Mouse (Mus musculus): Measurements from ENCODE around the gene Usp32. TPM values are rescaled to one million over a fixed set of nuclear protein-coding genes. Genes with fewer than 3 reads are reported as not detected.

Gene Usp32
- polyA plus RNA-seq, 1 experiment from 2014 or later: 7.1 TPM

GRCm38 (mm10) chr11:85138776-85139474, 1.0 kb downstream of the Usp32 start:
- under 1% methylated on average over 17 of the region's 17 CpGs for WGBS
- H3K4me1 ChIP-seq (ENCODE audit: control insufficient read depth, insufficient read depth, low read length): 0 out of 2 replicates have a peak, but pooled peaks cover 3% of the 10 kb centered on the region
- H3K9ac ChIP-seq (ENCODE audit: low read depth, low read length): peak overlapping the region; percentile 69
- no peaks in the 10 kb centered on the region for H3K36me3 ChIP-seq (ENCODE audit: control insufficient read depth, insufficient read depth, low read length)
- ATAC-seq (ENCODE audit: low FRiP score, low TSS enrichment): no peak
- peak overlapping the region; percentile 56 for H3K4me2 ChIP-seq (replicated peaks; ENCODE audit: low read depth, low read length)
- peak overlapping the region; percentile 83 for H3K4me3 ChIP-seq (ENCODE audit: low read length)
- no peaks in the 10 kb centered on the region for H3K27me3 ChIP-seq (ENCODE audit: control insufficient read depth, insufficient read depth, low read length)
- peak overlapping the region; percentile 63; the same call in 1 of the 2 replicates for H3K27ac ChIP-seq (ENCODE audit: low read depth, low read length)
- no peaks in the 10 kb centered on the region for H3K9me3 ChIP-seq (ENCODE audit: control insufficient read depth, low read length)

GRCm38 (mm10) chr11:85131542-85131941, 8.4 kb downstream of the Usp32 start:
- Histone ChIP-seq H3K36me3 (ENCODE audit: control insufficient read depth, insufficient read depth, low read length) (no peaks in the 10 kb centered on the region), H3K9me3 (ENCODE audit: control insufficient read depth, low read length) (no peaks in the 10 kb centered on the region), H3K4me3 (ENCODE audit: low read length) (no peak overlapping the region), H3K4me1 (ENCODE audit: control insufficient read depth, insufficient read depth, low read length) (no peaks in the 10 kb centered on the region), H3K27ac (ENCODE audit: low read depth, low read length) (no peak overlapping the region), H3K9ac (ENCODE audit: low read depth, low read length) (no peak overlapping the region), H3K27me3 (ENCODE audit: control insufficient read depth, insufficient read depth, low read length) (no peaks in the 10 kb centered on the region), H3K4me2 (replicated peaks; ENCODE audit: low read depth, low read length) (no peak overlapping the region)
- WGBS: 74% methylated on average over 2 of the region's 2 CpGs
- ATAC-seq (ENCODE audit: low FRiP score, low TSS enrichment): no peak

GRCm38 (mm10) chr11:85128883-85129282, 11.1 kb downstream of the Usp32 start:
- Histone ChIP-seq H3K4me1 (ENCODE audit: control insufficient read depth, insufficient read depth, low read length) (no peaks in the 10 kb centered on the region), H3K4me2 (replicated peaks; ENCODE audit: low read depth, low read length) (no peak overlapping the region), H3K36me3 (ENCODE audit: control insufficient read depth, insufficient read depth, low read length) (no peaks in the 10 kb centered on the region), H3K4me3 (ENCODE audit: low read length) (no peak overlapping the region), H3K27ac (ENCODE audit: low read depth, low read length) (no peak overlapping the region), H3K27me3 (ENCODE audit: control insufficient read depth, insufficient read depth, low read length) (no peaks in the 10 kb centered on the region), H3K9me3 (ENCODE audit: control insufficient read depth, low read length) (no peaks in the 10 kb centered on the region), H3K9ac (ENCODE audit: low read depth, low read length) (no peak overlapping the region)
- ATAC-seq (ENCODE audit: low FRiP score, low TSS enrichment): no peak
- WGBS: 86% methylated on average over 1 of the region's 1 CpGs

GRCm38 (mm10) chr11:85126257-85127102, 13.5 kb downstream of the Usp32 start:
- Histone ChIP-seq H3K27me3 (ENCODE audit: control insufficient read depth, insufficient read depth, low read length) (no peaks in the 10 kb centered on the region), H3K27ac (ENCODE audit: low read depth, low read length) (no peak overlapping the region), H3K9me3 (ENCODE audit: control insufficient read depth, low read length) (no peaks in the 10 kb centered on the region), H3K4me2 (replicated peaks; ENCODE audit: low read depth, low read length) (no peak overlapping the region), H3K36me3 (ENCODE audit: control insufficient read depth, insufficient read depth, low read length) (no peaks in the 10 kb centered on the region), H3K9ac (ENCODE audit: low read depth, low read length) (no peak overlapping the region), H3K4me3 (ENCODE audit: low read length) (no peak overlapping the region), H3K4me1 (ENCODE audit: control insufficient read depth, insufficient read depth, low read length) (no peaks in the 10 kb centered on the region)
- ATAC-seq (ENCODE audit: low FRiP score, low TSS enrichment): no peak
- 90% methylated on average over 2 of the region's 2 CpGs for WGBS

GRCm38 (mm10) chr11:85123267-85123992, 16.5 kb downstream of the Usp32 start:
- Histone ChIP-seq H3K4me3 (ENCODE audit: low read length) (no peak overlapping the region), H3K4me1 (ENCODE audit: control insufficient read depth, insufficient read depth, low read length) (no peaks in the 10 kb centered on the region), H3K9me3 (ENCODE audit: control insufficient read depth, low read length) (no peaks in the 10 kb centered on the region), H3K4me2 (replicated peaks; ENCODE audit: low read depth, low read length) (no peak overlapping the region), H3K36me3 (ENCODE audit: control insufficient read depth, insufficient read depth, low read length) (no peaks in the 10 kb centered on the region), H3K27ac (ENCODE audit: low read depth, low read length) (no peak overlapping the region), H3K9ac (ENCODE audit: low read depth, low read length) (no peak overlapping the region), H3K27me3 (ENCODE audit: control insufficient read depth, insufficient read depth, low read length) (no peaks in the 10 kb centered on the region)
- no peak for ATAC-seq (ENCODE audit: low FRiP score, low TSS enrichment)
- 89% methylated on average over 3 of the region's 3 CpGs for WGBS

- Histone ChIP-seq H3K27me3 (ENCODE audit: control insufficient read depth, insufficient read depth, low read length) (no peaks in the 10 kb centered on the region), H3K36me3 (ENCODE audit: control insufficient read depth, insufficient read depth, low read length) (no peaks in the 10 kb centered on the region), H3K27ac (ENCODE audit: low read depth, low read length) (no peak overlapping the region), H3K4me2 (replicated peaks; ENCODE audit: low read depth, low read length) (no peak overlapping the region), H3K4me3 (ENCODE audit: low read length) (no peak overlapping the region), H3K9me3 (ENCODE audit: control insufficient read depth, low read length) (no peaks in the 10 kb centered on the region), H3K9ac (ENCODE audit: low read depth, low read length) (no peak overlapping the region), H3K4me1 (ENCODE audit: control insufficient read depth, insufficient read depth, low read length) (no peaks in the 10 kb centered on the region)
- 85% methylated on average over 1 of the region's 1 CpGs for WGBS
- no peak for ATAC-seq (ENCODE audit: low FRiP score, low TSS enrichment)
Measured at GRCm38 (mm10) chr11:85122073-85122472, 17.9 kb downstream of the Usp32 start.

GRCm38 (mm10) chr11:85117160-85117559, 22.8 kb downstream of the Usp32 start:
- H3K4me3 ChIP-seq (ENCODE audit: low read length): no peak overlapping the region
- H3K9me3 ChIP-seq (ENCODE audit: control insufficient read depth, low read length): no peaks in the 10 kb centered on the region
- H3K27ac ChIP-seq (ENCODE audit: low read depth, low read length): no peak overlapping the region
- no peaks in the 10 kb centered on the region for H3K36me3 ChIP-seq (ENCODE audit: control insufficient read depth, insufficient read depth, low read length)
- H3K4me1 ChIP-seq (ENCODE audit: control insufficient read depth, insufficient read depth, low read length): no peaks in the 10 kb centered on the region
- no peak overlapping the region for H3K4me2 ChIP-seq (replicated peaks; ENCODE audit: low read depth, low read length)
- no peak overlapping the region for H3K9ac ChIP-seq (ENCODE audit: low read depth, low read length)
- no peaks in the 10 kb centered on the region for H3K27me3 ChIP-seq (ENCODE audit: control insufficient read depth, insufficient read depth, low read length)
- no peak for ATAC-seq (ENCODE audit: low FRiP score, low TSS enrichment)

GRCm38 (mm10) chr11:85116084-85116844, 23.7 kb downstream of the Usp32 start:
- Histone ChIP-seq H3K27me3 (ENCODE audit: control insufficient read depth, insufficient read depth, low read length) (no peaks in the 10 kb centered on the region), H3K9me3 (ENCODE audit: control insufficient read depth, low read length) (no peaks in the 10 kb centered on the region), H3K36me3 (ENCODE audit: control insufficient read depth, insufficient read depth, low read length) (0 out of 2 replicates have a peak, but pooled peaks cover under 1% of the 10 kb centered on the region), H3K4me1 (ENCODE audit: control insufficient read depth, insufficient read depth, low read length) (no peaks in the 10 kb centered on the region), H3K4me2 (replicated peaks; ENCODE audit: low read depth, low read length) (no peak overlapping the region), H3K9ac (ENCODE audit: low read depth, low read length) (no peak overlapping the region), H3K27ac (ENCODE audit: low read depth, low read length) (no peak overlapping the region), H3K4me3 (ENCODE audit: low read length) (no peak overlapping the region)
- ATAC-seq (ENCODE audit: low FRiP score, low TSS enrichment): no peak
- 91% methylated on average over 3 of the region's 3 CpGs for WGBS
